Mouse (Mus musculus) neural tube, embryonic 11.5 days (tissue): ENCODE results near the gene Pate2. TPM values are rescaled to one million over a fixed set of nuclear protein-coding genes. Genes with fewer than 3 reads are reported as not detected.

ENCODE experiments used
- polyA plus RNA-seq: library from polyadenylated mRNA; unstranded; fragments of >200 nt; fragmentation: Nextera tagmentation; extraction: Ambion mirVana; gene quantifications from 2 replicates; pipeline ENCODE4 v1.2.1, GENCODE M21; 2014

The Pate2 gene
- polyA plus RNA-seq, 1 experiment from 2014 or later = 0.53 TPM

Other genes with a start within 250 kb of the Pate2 start
- 8.5 and 11.5 TPM in 2 replicates for gene Cdon, start 149.2 kb upstream of the Pate2 start, polyA plus RNA-seq
- not detected in 2 replicates for gene Gm1113, start 52.0 kb upstream of the Pate2 start, polyA plus RNA-seq
- gene Ddx25, start 11.8 kb upstream of the Pate2 start, polyA plus RNA-seq = 11.3 and 11.4 TPM in 2 replicates
- 19.6 and 20.9 TPM in 2 replicates for gene Pus3, start 11.7 kb upstream of the Pate2 start, polyA plus RNA-seq
- gene Hyls1, start 114 bp downstream of the Pate2 start, polyA plus RNA-seq = 28.1 and 28.8 TPM in 2 replicates
- not detected in 2 replicates for gene Pate4, start 41.7 kb downstream of the Pate2 start, polyA plus RNA-seq
- gene Pate3, start 77.9 kb downstream of the Pate2 start, polyA plus RNA-seq = not detected in 2 replicates
- not detected in 2 replicates for gene Pate1, start 117.1 kb downstream of the Pate2 start, polyA plus RNA-seq
- gene Gm17677, start 170.8 kb downstream of the Pate2 start, polyA plus RNA-seq = not detected in 2 replicates
- gene Gm17727, start 207.8 kb downstream of the Pate2 start, polyA plus RNA-seq = not detected in 2 replicates
- gene Gm27235, start 219.8 kb downstream of the Pate2 start, polyA plus RNA-seq = not detected in 2 replicates
- gene D730048I06Rik, start 219.8 kb downstream of the Pate2 start, polyA plus RNA-seq = not detected in 2 replicates